Mouse (Mus musculus) C2C12 (cell line): ENCODE results near the gene Wdr35.

Experiments used
- CTCF ChIP-seq: IDR thresholded peaks from one replicate; pipeline ENCODE4 v1.5.1; 2011; ENCODE audit not compliant: control insufficient read depth, insufficient read depth, insufficient read length
- MAX ChIP-seq: IDR thresholded peaks from one replicate; pipeline ENCODE4 v1.6.1; 2011; ENCODE audit warnings: mild to moderate bottlenecking, control low read depth

DNA sequence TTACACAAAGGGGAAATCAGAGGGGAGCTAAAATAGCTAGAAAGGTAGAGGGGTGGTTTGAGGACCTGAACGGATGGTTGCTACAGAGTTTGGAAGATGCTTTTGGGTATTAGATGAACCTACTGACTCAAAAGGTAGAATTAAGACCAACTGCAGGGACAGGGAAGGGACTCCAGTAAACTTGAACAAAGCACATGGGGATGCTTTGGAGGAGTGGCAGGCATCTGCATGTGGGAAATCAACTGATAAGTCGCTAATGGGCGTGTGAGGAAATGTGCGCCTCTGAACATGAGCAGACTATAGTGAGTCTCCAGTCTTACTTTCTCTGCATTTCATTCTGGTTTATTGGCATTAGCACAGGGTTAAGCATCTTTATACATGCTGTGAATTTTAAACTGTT lies 42.6 kb upstream of the Wdr35 start:
- TF ChIP-seq CTCF (no peak), MAX (no peak)
